Mouse (Mus musculus) brain, embryonic 14.5 days (tissue): Measurements from ENCODE around the gene Zfp423. TPM values are rescaled to one million over a fixed set of nuclear protein-coding genes. Genes with fewer than 3 reads are reported as not detected.
A peak's percentile ranks its signal among the peaks of the same experiment; 100 is the strongest.

Experiments
- DNase-seq: peaks from one replicate; pipeline ENCODE4 v3.0.0-alpha.2; 2011; ENCODE audit warnings: low read depth
- CTCF ChIP-seq: fragments of 200-500 bp; IDR thresholded peaks from 2 replicates; pipeline ENCODE4 v1.5.1; 2012; ENCODE audit warnings: inconsistent platforms, mild to moderate bottlenecking, moderate library complexity, borderline replicate concordance; ENCODE audit not compliant: insufficient read depth, insufficient read length; ENCODE audit errors: extremely low read depth
- POLR2A ChIP-seq: fragments of 200-500 bp; IDR thresholded peaks from 2 replicates; pipeline ENCODE4 v1.6.1; 2012; ENCODE audit warnings: mild to moderate bottlenecking, inconsistent platforms, borderline replicate concordance; ENCODE audit not compliant: poor library complexity, insufficient read depth, insufficient read length, severe bottlenecking; ENCODE audit errors: extremely low read depth
- polyA plus RNA-seq: library from polyadenylated mRNA; depleted of rRNA; stranded (reverse); fragments of >200 nt; gene quantifications from 2 replicates; pipeline ENCODE4 v1.2.3, GENCODE M21; 2012

Gene Zfp423
- polyA plus RNA-seq, 1 experiment, result 113 TPM

GRCm38 (mm10) chr8:87962514-87963225 is 3.3 kb upstream of the Zfp423 start:
- no peak for DNase-seq
- no peak for TF ChIP-seq CTCF
- no peak for TF ChIP-seq POLR2A

GRCm38 (mm10) chr8:87961680-87962513 is 2.5 kb upstream of the Zfp423 start:
- no peak for TF ChIP-seq POLR2A
- TF ChIP-seq CTCF, result no peak
- peak; percentile 77 for DNase-seq

- TF ChIP-seq CTCF (peak; percentile 65), POLR2A (no peak)
- no peak for DNase-seq
Measured at GRCm38 (mm10) chr8:87961108-87961507, 1.7 kb upstream of the Zfp423 start.

GRCm38 (mm10) chr8:87960061-87960749 is 810 bp upstream of the Zfp423 start:
- peak; percentile 92 for DNase-seq
- TF ChIP-seq POLR2A (peak; percentile 25; the same call in 1 of the 2 replicates), CTCF (peak; percentile 53; the same call in 1 of the 2 replicates)

- no peak for TF ChIP-seq CTCF
- TF ChIP-seq POLR2A, result peak; percentile 78
- DNase-seq, result peak; percentile 83
Measured at GRCm38 (mm10) chr8:87958451-87959319, 710 bp downstream of the Zfp423 start.

GRCm38 (mm10) chr8:87957871-87958450 is 1.4 kb downstream of the Zfp423 start:
- peak; percentile 72 for DNase-seq
- TF ChIP-seq POLR2A, result no peak
- TF ChIP-seq CTCF, result no peak

- TF ChIP-seq CTCF, result no peak
- DNase-seq, result no peak
Measured at GRCm38 (mm10) chr8:87956001-87956400, 3.4 kb downstream of the Zfp423 start.

GRCm38 (mm10) chr8:87953473-87953872 is 5.9 kb downstream of the Zfp423 start:
- peak; percentile 56 for DNase-seq

GRCm38 (mm10) chr8:87952298-87952697 is 7.1 kb downstream of the Zfp423 start:
- TF ChIP-seq POLR2A, result no peak
- no peak for TF ChIP-seq CTCF

More at GRCm38 (mm10) chr8:87953473-87953872, 5.9 kb downstream of the Zfp423 start:
- TF ChIP-seq POLR2A, result no peak

GRCm38 (mm10) chr8:87944225-87944934 is 15.0 kb downstream of the Zfp423 start:
- TF ChIP-seq POLR2A, result no peak
- DNase-seq, result no peak

More at GRCm38 (mm10) chr8:87952298-87952697, 7.1 kb downstream of the Zfp423 start:
- DNase-seq, result no peak
